Mouse (Mus musculus) ES-Bruce4 (cell line): Measurements from ENCODE around the gene Zscan10.

Source experiments
- CTCF ChIP-seq: IDR thresholded peaks from one replicate; pipeline ENCODE4 v1.8.1; 2011; ENCODE audit warnings: low read depth, low read length
- POLR2A ChIP-seq: IDR thresholded peaks from one replicate; pipeline ENCODE4 v1.8.1; 2011; ENCODE audit warnings: low read length; ENCODE audit not compliant: insufficient read depth

GRCm38 (mm10) chr17:23603542-23603941 lies 2.9 kb downstream of the Zscan10 start:
- TF ChIP-seq CTCF = peak; percentile 12
- no peak for TF ChIP-seq POLR2A
